Mouse (Mus musculus): ENCODE data around the gene Srcin1.

DNA sequence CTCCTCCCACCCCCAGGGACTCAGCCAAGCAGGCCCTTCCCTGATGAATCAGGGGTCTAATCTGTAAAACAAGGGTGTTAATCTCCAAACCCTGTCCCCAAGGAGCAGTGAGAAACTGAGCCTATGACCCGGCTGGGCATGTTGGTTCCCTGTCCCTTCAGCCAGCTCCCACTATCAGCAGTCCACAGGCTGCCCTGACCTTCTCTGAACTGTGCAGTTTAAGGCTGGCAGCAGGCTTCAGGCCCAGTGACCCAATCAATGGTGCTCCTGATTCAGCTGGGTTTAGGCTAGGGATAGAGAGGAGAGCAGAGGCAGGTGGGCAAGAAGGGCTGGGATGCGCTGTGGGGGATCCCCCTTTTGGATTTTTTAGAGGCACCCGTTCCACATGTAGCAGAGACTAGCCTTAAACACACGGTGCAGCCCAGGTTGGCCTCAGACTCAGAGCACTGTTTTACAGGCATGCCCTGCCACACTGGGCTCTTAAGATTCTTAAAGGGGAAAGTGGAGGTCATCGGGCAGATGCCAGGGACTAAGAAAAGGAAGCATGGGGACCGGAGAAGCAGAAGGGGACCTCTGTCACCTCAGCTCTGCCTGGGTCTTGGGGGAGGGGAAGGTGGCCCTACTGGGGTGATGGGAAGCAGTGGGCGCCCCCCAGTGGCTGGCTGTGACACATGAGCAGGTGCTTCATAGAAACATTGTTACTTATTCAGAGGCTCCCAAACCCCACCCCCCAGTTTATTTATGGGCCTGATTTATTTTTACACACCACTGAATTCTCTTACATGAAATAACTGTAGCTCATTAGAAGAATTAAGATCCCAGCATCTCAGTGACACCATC is 19.2 kb downstream of the Srcin1 start:
- TF ChIP-seq CTCF (IDR thresholded peaks at IDR 0.05; ENCODE audit: control insufficient read depth, insufficient read depth, insufficient replicate concordance, low read depth, low read length): peak; percentile 57; the same call in 1 of the 2 replicates
- TF ChIP-seq POLR2A (IDR thresholded peaks at IDR 0.05; ENCODE audit: control insufficient read depth, low read depth, low read length): no peak

All from testis, adult 2 months (tissue).